Mouse (Mus musculus): ENCODE measurements around the gene Bmper. TPM values are rescaled to one million over a fixed set of nuclear protein-coding genes. Genes with fewer than 3 reads are reported as not detected.

Gene Bmper
- total and polyA plus RNA-seq, 3 experiments, result 1.3 to 1.9 (median 1.4) TPM

GRCm38 (mm10) chr9:23284940-23285460 lies 62.1 kb downstream of the Bmper start:
- dilution Hi-C loops (cut with MboI; ENCODE audit: extremely low pct_ligation_motif_present, extremely low pct_unique_long_range_greater_than_20kb, low sequenced_read_pairs), result no loop called here
- DNase-seq (ENCODE audit: extremely low read depth), result no peak
- Histone ChIP-seq H3K9me3 (replicated peaks; ENCODE audit: low read length) (no peaks in the 10 kb centered on the region), H3K4me1 (ENCODE audit: control insufficient read depth in 1 of 2, insufficient read depth in 2 of 2) (no peaks in the 10 kb centered on the region), H3K4me2 (ENCODE audit: insufficient read depth, low read depth, poor library complexity, severe bottlenecking) (no peak overlapping the region), H3K9ac (ENCODE audit: insufficient read depth, low read depth) (no peak overlapping the region), H3K36me3 (replicated peaks in 1 of 2; ENCODE audit: control insufficient read depth in 1 of 2, insufficient read depth in 1 of 2, low read length in 1 of 2) (no peaks in the 10 kb centered on the region), H3K27ac (ENCODE audit: insufficient read depth, low read depth) (no peak overlapping the region), H3K79me2 (replicated peaks; ENCODE audit: control insufficient read depth, extremely low read depth, insufficient read depth, poor library complexity, severe bottlenecking) (no peaks in the 10 kb centered on the region), H3K27me3 (replicated peaks) (no peaks in the 10 kb centered on the region), H3K4me3 (replicated peaks in 1 of 3; ENCODE audit: low read depth in 2 of 3, low read length in 2 of 3, poor library complexity in 1 of 3) (no peak overlapping the region)
- TF ChIP-seq UBTF (IDR thresholded peaks at IDR 0.05; ENCODE audit: low read depth, low read length), result no peak
- in situ Hi-C loops (cut with MboI; ENCODE audit: low pct_ligation_motif_present, low pct_unique_long_range_greater_than_20kb, low sequenced_read_pairs), result no loop called here

DNA sequence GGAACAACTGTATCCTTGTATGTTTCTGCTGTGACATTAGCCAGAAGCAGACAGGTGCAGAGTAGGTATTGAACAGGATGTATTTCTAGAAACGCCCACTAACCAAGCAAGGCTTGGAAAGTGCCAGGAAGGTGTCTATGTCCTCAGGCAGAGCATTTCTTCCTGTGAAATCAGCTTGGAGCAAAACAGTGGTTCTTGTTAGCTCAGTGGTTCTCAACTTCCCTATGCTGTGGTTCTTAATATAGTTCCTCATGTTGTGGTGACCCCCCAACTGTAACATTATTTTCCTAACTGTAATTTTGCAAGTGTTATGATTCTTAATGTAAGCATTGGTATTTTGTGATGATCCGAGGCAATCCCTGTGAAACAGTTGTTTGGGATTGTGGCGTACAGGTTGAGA lies 70.7 kb downstream of the Bmper start:
- no peak overlapping the region for H3K4me2 ChIP-seq (ENCODE audit: insufficient read depth, low read depth, poor library complexity, severe bottlenecking)
- DNase-seq (ENCODE audit: extremely low read depth), result no peak
- no peak overlapping the region for H3K4me3 ChIP-seq (replicated peaks in 1 of 3; ENCODE audit: low read depth in 2 of 3, low read length in 2 of 3, poor library complexity in 1 of 3)
- no peak overlapping the region for H3K27ac ChIP-seq (ENCODE audit: insufficient read depth, low read depth)
- H3K9ac ChIP-seq (ENCODE audit: insufficient read depth, low read depth), result no peak overlapping the region
- no peaks in the 10 kb centered on the region for H3K36me3 ChIP-seq (replicated peaks in 1 of 2; ENCODE audit: control insufficient read depth in 1 of 2, insufficient read depth in 1 of 2, low read length in 1 of 2)
- TF ChIP-seq POLR2AphosphoS2 (IDR thresholded peaks at IDR 0.05; ENCODE audit: low read depth, low read length), result no peak
- no peak for TF ChIP-seq JUN (IDR thresholded peaks at IDR 0.05; ENCODE audit: insufficient read depth, low read depth, low read length)
- TF ChIP-seq RCOR1 (conservative IDR thresholded peaks at IDR 0.05; ENCODE audit: low read depth, low read length), result no peak
- TF ChIP-seq CHD2 (IDR thresholded peaks at IDR 0.05; ENCODE audit: low read length), result no peak
- TF ChIP-seq SMC3 (IDR thresholded peaks at IDR 0.05; ENCODE audit: low read depth, low read length), result no peak
- no peak for TF ChIP-seq MEF2A (IDR thresholded peaks at IDR 0.05; ENCODE audit: borderline replicate concordance, low read depth, low read length)
- no peak for TF ChIP-seq ZKSCAN1 (IDR thresholded peaks at IDR 0.05; ENCODE audit: borderline replicate concordance, low read depth, low read length)
- no peak for TF ChIP-seq NELFE (IDR thresholded peaks at IDR 0.05; ENCODE audit: low read depth, low read length)
- no peak for TF ChIP-seq GABPA (IDR thresholded peaks at IDR 0.05; ENCODE audit: insufficient replicate concordance, low read depth, low read length)
- TF ChIP-seq SIN3A (IDR thresholded peaks at IDR 0.05; ENCODE audit: low read length), result no peak
- TF ChIP-seq ZMIZ1 (IDR thresholded peaks at IDR 0.05; ENCODE audit: low read depth, low read length), result no peak
- TF ChIP-seq ZNF384 (IDR thresholded peaks at IDR 0.05; ENCODE audit: low read depth, low read length), result no peak
- no peak for TF ChIP-seq IRF4 (IDR thresholded peaks at IDR 0.05; ENCODE audit: low read depth, low read length)
- TF ChIP-seq MAFK (IDR thresholded peaks at IDR 0.05; ENCODE audit: insufficient replicate concordance, low read length), result no peak
- peaks cover 2 to 12% of the 10 kb centered on the region in 2 experiments; a peak in 2 of 4 replicates for H3K4me1 ChIP-seq (ENCODE audit: control insufficient read depth in 1 of 2, insufficient read depth in 2 of 2)
- dilution Hi-C loops (cut with MboI; ENCODE audit: extremely low pct_ligation_motif_present, extremely low pct_unique_long_range_greater_than_20kb, low sequenced_read_pairs) (no loop called here), in situ Hi-C loops (cut with MboI; ENCODE audit: low pct_ligation_motif_present, low pct_unique_long_range_greater_than_20kb, low sequenced_read_pairs) (no loop called here)
- no peaks in the 10 kb centered on the region for H3K9me3 ChIP-seq (replicated peaks; ENCODE audit: low read length)
- H3K27me3 ChIP-seq (replicated peaks), result no peaks in the 10 kb centered on the region
- H3K79me2 ChIP-seq (replicated peaks; ENCODE audit: control insufficient read depth, extremely low read depth, insufficient read depth, poor library complexity, severe bottlenecking), result no peaks in the 10 kb centered on the region
